Mouse (Mus musculus) midbrain, embryonic 16.5 days (tissue): ENCODE data around the gene Gpr171. TPM values are rescaled to one million over a fixed set of nuclear protein-coding genes. Genes with fewer than 3 reads are reported as not detected.

Source experiments
- ATAC-seq: fragments of 200-750 bp; cut with Nextera tagmentation; 2 replicates; pipeline ENCODE4 v1.8.0; 2017; ENCODE audit warnings: moderate TSS enrichment
- H3K27ac ChIP-seq: fragments of 300-500 bp; sonication (generic); 2 replicates; pipeline ENCODE4 v1.5.1; 2014; ENCODE audit warnings: mild to moderate bottlenecking, low read length, mixed read lengths
- H3K27me3 ChIP-seq: fragments of 300-500 bp; sonication (generic); 2 replicates; pipeline ENCODE4 v1.6.1; 2014; ENCODE audit warnings: low read depth, low read length, mixed read lengths; ENCODE audit not compliant: control insufficient read depth, insufficient read depth
- H3K36me3 ChIP-seq: fragments of 300-500 bp; sonication (generic); 2 replicates; pipeline ENCODE4 v1.6.1; 2014; ENCODE audit warnings: mild to moderate bottlenecking, low read length, moderate library complexity, mixed read lengths; ENCODE audit not compliant: control insufficient read depth, insufficient read depth
- H3K4me1 ChIP-seq: fragments of 300-500 bp; sonication (generic); 2 replicates; pipeline ENCODE4 v1.6.1; 2014; ENCODE audit warnings: mild to moderate bottlenecking, low read length, mixed read lengths; ENCODE audit not compliant: control insufficient read depth, insufficient read depth
- H3K4me2 ChIP-seq: fragments of 300-500 bp; sonication (generic); 2 replicates; pipeline ENCODE4 v1.6.1; 2014; ENCODE audit warnings: mild to moderate bottlenecking, low read length, mixed read lengths
- H3K4me3 ChIP-seq: fragments of 300-500 bp; sonication (generic); 2 replicates; pipeline ENCODE4 v1.5.1; 2014; ENCODE audit warnings: low read depth, mild to moderate bottlenecking, low read length, moderate library complexity, mixed read lengths
- H3K9ac ChIP-seq: fragments of 300-500 bp; sonication (generic); 2 replicates; pipeline ENCODE4 v1.6.1; 2014; ENCODE audit warnings: low read depth, low read length, mixed read lengths
- H3K9me3 ChIP-seq: fragments of 300-500 bp; sonication (generic); replicated peaks from 2 replicates; pipeline ENCODE4 v1.6.1; 2014; ENCODE audit warnings: mild to moderate bottlenecking, low read length, mixed read lengths; ENCODE audit not compliant: control insufficient read depth, poor library complexity, severe bottlenecking
- WGBS: fragments of 180-500 bp; shearing (Covaris S2); extraction: QIAGEN DNeasy Blood & Tissue Kit; methylation state at CpG from one replicate; pipeline ENCODE4 v1.1.7; 2014; 5-methylcytosine and 5-hydroxymethylcytosine counted together
- polyA plus RNA-seq: library from polyadenylated mRNA; unstranded; fragments of >200 nt; fragmentation: Nextera tagmentation; extraction: Ambion mirVana; gene quantifications from 2 replicates; pipeline ENCODE4 v1.2.1, GENCODE M21; 2015

Gene Gpr171
- polyA plus RNA-seq, 1 experiment from 2014 or later = 1.2 TPM

- no peaks in the 10 kb centered on the region for H3K9me3 ChIP-seq
- ATAC-seq = peak; percentile 39; the same call in 1 of the 2 replicates
- H3K27ac ChIP-seq = no peak overlapping the region
These were observed 34.5 kb upstream of the Gpr171 start for GRCm38 (mm10) chr3:59135911-59136653.

DNA sequence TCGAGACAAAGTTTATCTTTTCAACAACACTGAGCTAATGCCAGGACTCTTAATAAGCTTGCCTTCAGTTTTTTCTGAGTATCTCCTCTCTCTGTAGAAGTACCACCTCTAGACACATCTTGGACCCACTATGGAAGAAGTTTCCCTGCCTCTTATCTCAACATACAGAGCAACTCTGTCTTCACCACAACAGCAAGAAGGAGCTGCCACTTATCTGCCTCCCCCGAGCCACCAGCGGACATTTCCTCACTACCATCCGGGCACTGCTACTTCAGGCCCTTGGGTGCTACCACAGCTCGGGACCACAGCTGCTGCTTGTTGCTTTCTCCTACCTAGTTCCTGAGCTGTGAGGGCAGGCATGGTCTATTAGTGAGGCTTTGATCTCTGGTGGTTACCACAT, 31.6 kb upstream of the Gpr171 start:
- Histone ChIP-seq H3K4me3 (no peak overlapping the region), H3K36me3 (no peaks in the 10 kb centered on the region), H3K4me2 (no peak overlapping the region), H3K4me1 (no peaks in the 10 kb centered on the region), H3K9ac (no peak overlapping the region), H3K27ac (no peak overlapping the region), H3K27me3 (no peaks in the 10 kb centered on the region), H3K9me3 (no peaks in the 10 kb centered on the region)
- WGBS = 93% methylated on average over 5 of the region's 5 CpGs
- ATAC-seq = no peak

More at GRCm38 (mm10) chr3:59135911-59136653, 34.5 kb upstream of the Gpr171 start:
- Histone ChIP-seq H3K4me2 (no peak overlapping the region), H3K27me3 (no peaks in the 10 kb centered on the region), H3K36me3 (no peaks in the 10 kb centered on the region), H3K4me1 (no peaks in the 10 kb centered on the region), H3K9ac (no peak overlapping the region), H3K4me3 (no peak overlapping the region)
- 75% methylated on average over 5 of the region's 5 CpGs for WGBS

GRCm38 (mm10) chr3:59131966-59132365, 30.3 kb upstream of the Gpr171 start:
- Histone ChIP-seq H3K4me1 (no peaks in the 10 kb centered on the region), H3K4me2 (no peak overlapping the region), H3K4me3 (no peak overlapping the region), H3K27ac (no peak overlapping the region), H3K27me3 (no peaks in the 10 kb centered on the region), H3K9me3 (no peaks in the 10 kb centered on the region), H3K36me3 (no peaks in the 10 kb centered on the region), H3K9ac (no peak overlapping the region)
- ATAC-seq = no peak
- WGBS = 89% methylated on average over 4 of the region's 4 CpGs

GRCm38 (mm10) chr3:59131081-59131480, 29.5 kb upstream of the Gpr171 start:
- no peak for ATAC-seq
- H3K27me3 ChIP-seq = no peaks in the 10 kb centered on the region
- H3K4me2 ChIP-seq = no peak overlapping the region
- no peak overlapping the region for H3K27ac ChIP-seq
- no peaks in the 10 kb centered on the region for H3K4me1 ChIP-seq
- 80% methylated on average over 4 of the region's 4 CpGs for WGBS
- no peak overlapping the region for H3K9ac ChIP-seq
- no peak overlapping the region for H3K4me3 ChIP-seq
- H3K9me3 ChIP-seq = no peaks in the 10 kb centered on the region
- no peaks in the 10 kb centered on the region for H3K36me3 ChIP-seq

DNA sequence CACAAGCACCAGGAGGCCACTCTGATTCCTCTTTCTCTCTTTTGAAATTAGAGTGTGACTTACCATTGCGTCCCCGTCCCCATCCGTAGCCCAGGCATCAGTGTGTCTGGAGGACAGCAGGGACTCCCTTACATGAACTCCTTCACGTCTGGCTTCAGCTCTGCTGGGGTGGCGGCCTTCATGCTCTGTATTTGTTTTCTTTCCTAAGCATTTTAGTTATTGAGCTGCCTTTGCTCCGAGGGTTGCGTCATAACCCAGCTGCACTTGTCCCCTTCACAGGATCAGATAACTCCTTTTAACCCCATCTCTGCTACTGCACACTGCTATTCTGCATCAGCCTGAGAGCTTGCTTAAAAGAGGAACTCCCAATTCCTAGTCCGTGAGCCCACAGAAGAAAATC, 28.8 kb upstream of the Gpr171 start:
- Histone ChIP-seq H3K4me1 (no peaks in the 10 kb centered on the region), H3K9ac (no peak overlapping the region), H3K27me3 (no peaks in the 10 kb centered on the region), H3K36me3 (no peaks in the 10 kb centered on the region), H3K27ac (no peak overlapping the region), H3K4me3 (no peak overlapping the region), H3K4me2 (no peak overlapping the region), H3K9me3 (no peaks in the 10 kb centered on the region)
- no peak for ATAC-seq
- 62% methylated on average over 8 of the region's 8 CpGs for WGBS

DNA sequence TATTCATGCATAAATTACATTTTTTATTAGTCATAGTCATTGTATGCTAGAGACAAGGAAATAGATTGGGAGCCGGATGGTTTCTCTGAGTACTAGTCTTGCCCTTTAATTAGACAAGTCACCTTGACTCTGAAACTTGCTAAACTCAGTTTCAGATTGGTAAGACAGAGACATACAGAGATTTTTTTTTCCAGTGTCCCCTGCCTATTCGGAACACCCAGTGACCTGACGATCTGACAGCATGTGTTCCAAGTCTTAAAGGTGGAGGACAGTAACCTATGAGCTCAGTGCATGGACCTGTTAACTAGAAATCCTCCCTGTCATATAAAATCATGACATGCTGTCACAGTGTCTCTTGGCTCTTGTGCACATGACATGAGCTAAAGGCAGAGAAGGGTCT, 27.9 kb upstream of the Gpr171 start:
- ATAC-seq = no peak
- Histone ChIP-seq H3K27ac (no peak overlapping the region), H3K9ac (no peak overlapping the region), H3K4me2 (no peak overlapping the region), H3K9me3 (no peaks in the 10 kb centered on the region), H3K36me3 (no peaks in the 10 kb centered on the region), H3K4me3 (no peak overlapping the region), H3K4me1 (no peaks in the 10 kb centered on the region), H3K27me3 (no peaks in the 10 kb centered on the region)
- 91% methylated on average over 3 of the region's 3 CpGs for WGBS

- 80% methylated on average over 20 of the region's 20 CpGs for WGBS
- Histone ChIP-seq H3K9ac (no peak overlapping the region), H3K4me1 (no peaks in the 10 kb centered on the region), H3K9me3 (no peaks in the 10 kb centered on the region), H3K27me3 (no peaks in the 10 kb centered on the region), H3K4me3 (no peak overlapping the region), H3K27ac (no peak overlapping the region), H3K36me3 (no peaks in the 10 kb centered on the region), H3K4me2 (no peak overlapping the region)
- ATAC-seq = no peak
These were observed 27.1 kb upstream of the Gpr171 start for GRCm38 (mm10) chr3:59128681-59129080.

DNA sequence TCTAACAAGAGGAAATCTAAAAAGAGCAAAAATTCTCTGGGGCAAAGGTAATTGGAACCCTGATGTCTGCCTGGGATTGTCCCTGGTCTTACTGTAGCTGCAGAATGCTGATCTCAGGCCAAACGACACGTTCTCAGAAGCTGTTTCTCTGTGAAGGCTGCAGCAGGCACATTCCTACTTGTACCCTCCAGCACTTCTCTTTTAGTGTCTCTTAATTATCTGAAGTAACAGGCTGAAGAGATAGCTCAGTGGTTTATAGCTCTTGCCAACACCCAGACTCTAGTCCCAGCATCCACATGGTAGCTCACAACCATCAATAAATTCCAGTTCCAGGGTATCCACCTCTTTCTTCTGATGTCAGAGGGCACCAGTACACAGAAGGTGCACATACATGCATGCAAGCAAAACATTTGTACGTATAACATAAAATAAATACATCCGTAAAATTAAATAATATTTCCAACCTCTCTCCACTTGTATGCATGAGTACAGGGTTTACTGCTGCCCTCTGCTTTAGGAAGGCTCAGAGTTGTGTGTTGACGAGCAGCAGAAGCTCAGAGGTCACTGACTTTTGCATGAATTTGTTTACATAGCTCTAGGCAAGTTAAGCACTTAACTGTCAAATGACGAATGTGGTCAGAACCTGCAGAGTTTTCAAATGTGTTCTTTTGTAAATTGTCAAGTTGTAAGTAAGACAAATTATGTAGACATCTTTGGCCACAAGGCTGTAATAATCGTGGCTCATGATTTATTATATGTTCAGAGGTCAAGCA, 24.3 kb upstream of the Gpr171 start:
- Histone ChIP-seq H3K27ac (no peak overlapping the region), H3K36me3 (no peaks in the 10 kb centered on the region), H3K27me3 (no peaks in the 10 kb centered on the region), H3K4me2 (no peak overlapping the region), H3K4me1 (no peaks in the 10 kb centered on the region; the same call in 1 of the 2 replicates), H3K4me3 (no peak overlapping the region), H3K9me3 (no peaks in the 10 kb centered on the region), H3K9ac (no peak overlapping the region)
- no peak for ATAC-seq
- WGBS = 71% methylated on average over 7 of the region's 7 CpGs

GRCm38 (mm10) chr3:59125022-59125421, 23.4 kb upstream of the Gpr171 start:
- no peak overlapping the region for H3K4me3 ChIP-seq
- 78% methylated on average over 5 of the region's 5 CpGs for WGBS
- no peak overlapping the region for H3K4me2 ChIP-seq
- no peak for ATAC-seq
- H3K27ac ChIP-seq = no peak overlapping the region
- no peaks in the 10 kb centered on the region for H3K36me3 ChIP-seq
- H3K9me3 ChIP-seq = no peaks in the 10 kb centered on the region
- no peak overlapping the region for H3K9ac ChIP-seq
- no peaks in the 10 kb centered on the region; the same call in 1 of the 2 replicates for H3K4me1 ChIP-seq
- no peaks in the 10 kb centered on the region for H3K27me3 ChIP-seq
